Mouse (Mus musculus): ENCODE measurements at regions not wholly inside any gene's neighbourhood (a gene's known extent, or its start where the extent isn't known, plus 50 kb on each side); places are given as distances from the start of the nearest gene placed in this dataset.

GRCm38 (mm10) chr1:190067181-190067580 lies 103.3 kb downstream of the Prox1 start:
- no peak for DNase-seq (ENCODE audit: low read depth, low spot score)

- DNase-seq (ENCODE audit: low read depth, low spot score), result no peak
Measured at GRCm38 (mm10) chr1:190066426-190066825, 104.1 kb downstream of the Prox1 start.

- no peak for DNase-seq (ENCODE audit: low read depth, low spot score)
Measured at GRCm38 (mm10) chr1:190061560-190062295, 108.8 kb downstream of the Prox1 start.

- DNase-seq (ENCODE audit: low read depth, low spot score), result no peak
Measured at GRCm38 (mm10) chr1:190059025-190059424, 111.5 kb downstream of the Prox1 start.

GRCm38 (mm10) chr1:190056931-190057330 lies 113.6 kb downstream of the Prox1 start:
- no peak for DNase-seq (ENCODE audit: low read depth, low spot score)

GRCm38 (mm10) chr1:190051903-190052302 lies 118.6 kb downstream of the Prox1 start:
- no peak for DNase-seq (ENCODE audit: low read depth, low spot score)

GRCm38 (mm10) chr1:190048521-190049170 lies 121.9 kb downstream of the Prox1 start:
- no peak for DNase-seq (ENCODE audit: low read depth, low spot score)

GRCm38 (mm10) chr1:190047201-190047600 lies 123.3 kb downstream of the Prox1 start:
- DNase-seq (ENCODE audit: low read depth, low spot score), result no peak

- DNase-seq (ENCODE audit: low read depth, low spot score), result peak; percentile 37
Measured at GRCm38 (mm10) chr1:190045797-190046196, 123.6 kb upstream of the Smyd2 start.

GRCm38 (mm10) chr1:190044036-190044435 lies 121.9 kb upstream of the Smyd2 start:
- DNase-seq (ENCODE audit: low read depth, low spot score), result no peak

GRCm38 (mm10) chr1:190043156-190043555 lies 121.0 kb upstream of the Smyd2 start:
- no peak for DNase-seq (ENCODE audit: low read depth, low spot score)

GRCm38 (mm10) chr1:190042197-190042596 lies 120.0 kb upstream of the Smyd2 start:
- DNase-seq (ENCODE audit: low read depth, low spot score), result no peak

GRCm38 (mm10) chr1:190041096-190041706 lies 119.0 kb upstream of the Smyd2 start:
- DNase-seq (ENCODE audit: low read depth, low spot score), result no peak

- DNase-seq (ENCODE audit: low read depth, low spot score), result no peak
Measured at GRCm38 (mm10) chr1:190038046-190038445, 115.9 kb upstream of the Smyd2 start.

- DNase-seq (ENCODE audit: low read depth, low spot score), result no peak
Measured at GRCm38 (mm10) chr1:190036726-190037125, 114.6 kb upstream of the Smyd2 start.

- DNase-seq (ENCODE audit: low read depth, low spot score), result no peak
Measured at GRCm38 (mm10) chr1:190035935-190036334, 113.8 kb upstream of the Smyd2 start.

GRCm38 (mm10) chr1:190034091-190034490 lies 111.9 kb upstream of the Smyd2 start:
- no peak for DNase-seq (ENCODE audit: low read depth, low spot score)

GRCm38 (mm10) chr1:190027536-190027935 lies 105.4 kb upstream of the Smyd2 start:
- DNase-seq (ENCODE audit: low read depth, low spot score), result no peak

- DNase-seq (ENCODE audit: low read depth, low spot score), result no peak
Measured at GRCm38 (mm10) chr1:190009466-190009865, 87.3 kb upstream of the Smyd2 start.

- DNase-seq (ENCODE audit: low read depth, low spot score), result no peak
Measured at GRCm38 (mm10) chr1:190007271-190007670, 85.1 kb upstream of the Smyd2 start.

GRCm38 (mm10) chr1:190001084-190001483 lies 78.9 kb upstream of the Smyd2 start:
- DNase-seq (ENCODE audit: low read depth, low spot score), result no peak

GRCm38 (mm10) chr1:189993706-189994105 lies 71.5 kb upstream of the Smyd2 start:
- DNase-seq (ENCODE audit: low read depth, low spot score), result no peak

- no peak for DNase-seq (ENCODE audit: low read depth, low spot score)
Measured at GRCm38 (mm10) chr1:189993221-189993620, 71.1 kb upstream of the Smyd2 start.
